Mouse (Mus musculus) erythroblast, embryonic 14.5 days (primary cell): ENCODE measurements around the gene Gamt.

ENCODE experiments used
- GATA1 ChIP-seq: IDR thresholded peaks from 2 replicates; pipeline ENCODE4 v1.6.1; 2012; ENCODE audit warnings: low read length, inconsistent platforms, mixed read lengths
- TAL1 ChIP-seq: IDR thresholded peaks from 3 replicates; pipeline ENCODE4 v1.6.1; 2012; ENCODE audit warnings: low read length, inconsistent platforms, mixed read lengths

DNA sequence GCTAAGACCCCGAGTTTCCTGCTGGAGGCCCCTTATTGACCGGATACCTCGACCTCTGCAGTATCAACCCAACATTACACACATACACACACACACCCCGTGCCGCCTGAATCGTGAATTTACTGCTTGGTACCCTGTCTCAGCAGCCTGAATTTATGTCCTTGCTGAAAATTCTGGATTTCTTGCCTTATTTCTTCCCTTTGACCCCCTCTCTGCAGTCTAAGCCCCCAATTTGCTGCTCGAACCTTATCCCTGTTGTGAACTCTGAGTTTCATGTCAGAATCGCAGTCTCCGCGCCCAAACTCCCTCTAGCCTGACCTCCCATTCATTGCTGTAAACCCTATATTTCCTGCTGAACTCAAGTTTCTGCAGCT lies 33.7 kb downstream of the Gamt start:
- TF ChIP-seq TAL1, result no peak
- no peak for TF ChIP-seq GATA1
